Mouse (Mus musculus): ENCODE data around the gene Naga. TPM values are rescaled to one million over a fixed set of nuclear protein-coding genes. Genes with fewer than 3 reads are reported as not detected.
A peak's percentile ranks its signal among the peaks of the same experiment; 100 is the strongest.

Naga gene
- 24.7 and 28.0 TPM in 2 replicates for polyA plus RNA-seq (2014; fragmentation: Nextera tagmentation; extraction: Ambion mirVana)

DNA sequence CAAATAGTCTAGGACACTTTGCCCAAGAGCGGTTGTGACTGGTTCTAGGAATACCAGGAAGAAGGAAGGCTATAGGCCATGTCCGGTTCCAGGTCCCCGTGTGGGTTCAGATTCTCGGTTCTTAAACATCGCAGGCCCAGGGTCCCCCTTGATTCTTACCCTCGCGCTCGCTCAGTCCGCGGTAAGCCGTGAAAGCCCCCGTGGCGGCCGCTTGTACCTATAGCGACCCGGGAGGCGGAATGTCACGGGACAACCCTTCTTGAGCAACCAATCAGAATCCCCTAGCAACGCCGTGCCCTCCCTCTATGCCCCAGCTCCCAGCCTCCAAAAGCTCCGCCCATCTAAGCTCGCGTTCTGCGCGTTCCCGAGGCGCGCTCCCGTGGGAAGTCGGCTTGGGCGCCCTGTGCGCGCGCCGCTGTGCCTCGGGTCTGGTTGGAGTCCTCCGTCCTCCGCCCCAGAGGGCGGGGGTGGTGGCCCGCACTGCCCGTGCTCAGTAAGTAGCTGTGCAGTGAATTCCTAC, at the start of gene Naga, which contains the start of the genes Pheta2 and Smdt1:
Gene Naga (minus strand): TSS at position 333 of the 520 bp plus-strand sequence.
Gene Pheta2 (plus strand): TSS at position 350 of the 520 bp plus-strand sequence.
Gene Smdt1 (plus strand): TSS at position 367 of the 520 bp plus-strand sequence.
- 0% methylated on average over 41 of the region's 41 CpGs for WGBS
- H3K27ac ChIP-seq (ENCODE audit: low read depth, low read length): no peak within 1 kb of the TSS
- H3K4me1 ChIP-seq (ENCODE audit: control insufficient read depth, insufficient read depth, low read length): peaks cover 11% of the 10 kb centered on the region
- H3K4me2 ChIP-seq (ENCODE audit: low read depth): peak within 1 kb of the TSS; percentile 67
- ATAC-seq (ENCODE audit: insufficient read depth, low FRiP score, low TSS enrichment) (peak; percentile 89), DNase-seq (ENCODE audit: low spot score) (peak; percentile 98)
- no peaks in the 10 kb centered on the region for H3K9me3 ChIP-seq (ENCODE audit: control insufficient read depth, low read length)
- peaks cover 2% of the 10 kb centered on the region; the same call in 1 of the 2 replicates for H3K36me3 ChIP-seq (ENCODE audit: control insufficient read depth, insufficient read depth, low read length)
- peak within 1 kb of the TSS; percentile 64 for H3K9ac ChIP-seq (ENCODE audit: low read length)
- H3K27me3 ChIP-seq (ENCODE audit: control insufficient read depth, insufficient read depth, low read length): peaks cover 11% of the 10 kb centered on the region
- H3K4me3 ChIP-seq (ENCODE audit: low read depth, low read length): peak within 1 kb of the TSS; percentile 40

DNA sequence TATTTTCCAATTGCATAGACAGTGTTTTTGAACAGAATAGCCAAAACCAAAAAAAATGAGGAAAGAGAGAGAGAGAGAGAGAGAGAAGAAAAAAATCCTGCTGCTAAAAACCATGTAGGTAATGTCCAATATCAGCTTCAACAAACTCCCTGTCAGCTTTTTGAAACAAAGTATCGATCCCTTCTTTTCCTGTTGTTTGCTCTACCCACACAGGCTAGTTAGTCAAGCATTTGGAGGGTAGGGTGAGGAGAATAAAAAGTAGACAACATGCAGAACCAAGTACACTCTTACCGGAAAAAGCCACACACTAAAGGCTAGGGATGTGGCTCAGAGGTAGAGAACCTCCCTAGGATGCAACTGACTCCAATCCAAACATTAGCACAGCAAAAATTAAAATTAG, 47.0 kb upstream of the Naga start:
- H3K27ac ChIP-seq (ENCODE audit: low read depth, low read length): no peak overlapping the region
- no peak for ATAC-seq (ENCODE audit: insufficient read depth, low FRiP score, low TSS enrichment)
- H3K4me1 ChIP-seq (ENCODE audit: control insufficient read depth, insufficient read depth, low read length): no peaks in the 10 kb centered on the region
- H3K36me3 ChIP-seq (ENCODE audit: control insufficient read depth, insufficient read depth, low read length): no peaks in the 10 kb centered on the region
- 94% methylated on average over 2 of the region's 2 CpGs for WGBS
- no peaks in the 10 kb centered on the region for H3K27me3 ChIP-seq (ENCODE audit: control insufficient read depth, insufficient read depth, low read length)
- H3K9ac ChIP-seq (ENCODE audit: low read length): no peak overlapping the region
- no peak for DNase-seq (ENCODE audit: low spot score)
- H3K4me2 ChIP-seq (ENCODE audit: low read depth): no peak overlapping the region
- H3K9me3 ChIP-seq (ENCODE audit: control insufficient read depth, low read length): no peaks in the 10 kb centered on the region
- H3K4me3 ChIP-seq (ENCODE audit: low read depth, low read length): no peak overlapping the region

DNA sequence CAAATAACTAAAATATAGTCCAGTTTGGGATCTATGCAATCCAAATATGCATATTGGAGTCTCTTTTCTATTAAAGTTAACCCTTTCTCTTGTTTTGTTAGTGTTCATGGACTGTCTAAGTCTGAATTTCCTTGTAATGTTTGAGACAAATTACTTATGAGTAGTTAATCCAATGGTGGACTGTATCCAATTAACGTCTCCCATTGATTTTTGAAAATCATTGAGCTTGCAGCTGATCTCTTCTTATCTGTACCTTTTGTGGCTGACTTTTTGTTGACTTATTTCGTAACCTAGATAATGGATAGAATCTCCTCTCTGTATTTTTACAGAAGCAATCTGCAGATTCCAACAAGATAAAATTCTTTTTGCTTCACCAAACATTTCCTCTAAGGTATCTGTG, 43.7 kb upstream of the Naga start:
- Histone ChIP-seq H3K4me1 (ENCODE audit: control insufficient read depth, insufficient read depth, low read length) (0 out of 2 replicates have a peak, but pooled peaks cover 5% of the 10 kb centered on the region), H3K9ac (ENCODE audit: low read length) (no peak overlapping the region), H3K9me3 (ENCODE audit: control insufficient read depth, low read length) (no peaks in the 10 kb centered on the region), H3K36me3 (ENCODE audit: control insufficient read depth, insufficient read depth, low read length) (no peaks in the 10 kb centered on the region), H3K27ac (ENCODE audit: low read depth, low read length) (no peak overlapping the region), H3K4me2 (ENCODE audit: low read depth) (no peak overlapping the region), H3K27me3 (ENCODE audit: control insufficient read depth, insufficient read depth, low read length) (no peaks in the 10 kb centered on the region), H3K4me3 (ENCODE audit: low read depth, low read length) (no peak overlapping the region)
- WGBS: 90% methylated on average over 2 of the region's 2 CpGs
- DNase-seq (ENCODE audit: low spot score): no peak
- no peak for ATAC-seq (ENCODE audit: insufficient read depth, low FRiP score, low TSS enrichment)

DNA sequence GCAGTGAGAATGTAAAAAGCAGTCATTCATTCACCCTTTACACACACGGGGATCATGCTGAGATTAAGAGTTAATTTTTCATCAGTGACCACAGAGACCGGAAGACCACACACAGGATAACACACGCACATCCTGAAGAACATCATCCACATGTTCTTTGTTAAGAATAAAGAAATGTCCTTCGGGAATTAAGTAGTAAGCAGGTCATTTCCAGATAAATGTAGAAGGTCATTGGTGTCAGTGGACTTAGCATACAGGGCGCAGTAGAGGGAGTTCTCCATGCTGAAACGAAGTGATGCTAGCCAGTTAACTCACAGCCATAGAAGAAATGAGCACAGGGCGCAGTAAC, 42.0 kb upstream of the Naga start:
- H3K36me3 ChIP-seq (ENCODE audit: control insufficient read depth, insufficient read depth, low read length): no peaks in the 10 kb centered on the region
- H3K27me3 ChIP-seq (ENCODE audit: control insufficient read depth, insufficient read depth, low read length): no peaks in the 10 kb centered on the region
- ATAC-seq (ENCODE audit: insufficient read depth, low FRiP score, low TSS enrichment) (no peak), DNase-seq (ENCODE audit: low spot score) (no peak)
- peak overlapping the region; percentile 11; the same call in 1 of the 2 replicates for H3K4me3 ChIP-seq (ENCODE audit: low read depth, low read length)
- WGBS: 40% methylated on average over 7 of the region's 7 CpGs
- H3K9ac ChIP-seq (ENCODE audit: low read length): no peak overlapping the region
- 0 out of 2 replicates have a peak, but pooled peaks cover 5% of the 10 kb centered on the region for H3K4me1 ChIP-seq (ENCODE audit: control insufficient read depth, insufficient read depth, low read length)
- peak overlapping the region; percentile 33 for H3K4me2 ChIP-seq (ENCODE audit: low read depth)
- no peaks in the 10 kb centered on the region for H3K9me3 ChIP-seq (ENCODE audit: control insufficient read depth, low read length)
- H3K27ac ChIP-seq (ENCODE audit: low read depth, low read length): no peak overlapping the region

DNA sequence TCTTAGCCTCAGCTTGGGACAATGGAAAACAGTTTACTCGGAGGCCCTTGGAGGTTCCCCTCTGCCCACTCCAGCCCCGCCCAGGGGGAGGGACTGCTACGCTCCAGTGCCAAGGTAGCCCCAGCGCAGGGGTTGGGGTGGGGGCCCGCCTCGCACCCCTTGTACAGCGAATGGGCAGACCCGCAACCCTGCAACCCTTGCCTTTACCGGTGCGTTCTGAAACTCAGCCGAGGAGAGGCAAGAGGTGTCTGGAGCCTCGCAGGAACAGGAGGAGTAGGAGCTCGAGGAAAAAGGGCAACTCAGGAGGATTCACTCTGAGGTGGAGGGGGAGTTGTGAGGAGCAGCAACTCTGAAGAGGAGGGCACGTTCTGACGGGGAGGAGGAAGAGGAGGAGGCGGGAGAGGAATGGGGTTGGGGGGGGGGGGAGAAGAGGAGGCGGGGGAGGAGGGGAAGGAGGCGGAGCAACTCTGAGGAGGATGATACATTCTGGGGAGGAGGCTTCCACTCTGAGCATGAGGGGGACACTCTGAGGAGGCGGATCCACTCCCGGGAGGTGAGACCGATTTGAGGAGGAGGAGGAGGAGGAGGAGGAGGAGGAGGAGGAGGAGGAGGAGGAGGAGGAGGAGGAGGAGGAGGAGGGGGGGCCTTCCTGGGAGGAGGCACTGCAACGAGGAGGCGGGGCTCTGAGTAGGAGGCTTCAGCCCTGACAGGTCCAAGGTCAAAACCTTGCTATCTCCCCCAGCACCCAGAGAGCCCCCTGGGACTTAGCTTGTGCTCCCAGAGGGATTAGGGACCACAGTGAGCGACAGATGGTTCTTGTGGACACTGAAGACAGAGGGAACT, 41.4 kb upstream of the Naga start, which contains the start of gene Cyp2d22:
Gene Cyp2d22 (minus strand): TSS at position 390 of the 843 bp plus-strand sequence.
- H3K4me1 ChIP-seq (ENCODE audit: control insufficient read depth, insufficient read depth, low read length): 0 out of 2 replicates have a peak, but pooled peaks cover 5% of the 10 kb centered on the region
- no peak within 1 kb of the TSS for H3K27ac ChIP-seq (ENCODE audit: low read depth, low read length)
- ATAC-seq (ENCODE audit: insufficient read depth, low FRiP score, low TSS enrichment): peak; percentile 58; the same call in 1 of the 2 replicates
- peak within 1 kb of the TSS; percentile 53 for H3K9ac ChIP-seq (ENCODE audit: low read length)
- H3K9me3 ChIP-seq (ENCODE audit: control insufficient read depth, low read length): no peaks in the 10 kb centered on the region
- peak; percentile 57 for DNase-seq (ENCODE audit: low spot score)
- H3K36me3 ChIP-seq (ENCODE audit: control insufficient read depth, insufficient read depth, low read length): no peaks in the 10 kb centered on the region
- whole genome bisulfite sequencing: 5% methylated on average over 16 of the region's 24 CpGs
- peak within 1 kb of the TSS; percentile 45 for H3K4me2 ChIP-seq (ENCODE audit: low read depth)
- H3K4me3 ChIP-seq (ENCODE audit: low read depth, low read length): peak within 1 kb of the TSS; percentile 33
- no peaks in the 10 kb centered on the region for H3K27me3 ChIP-seq (ENCODE audit: control insufficient read depth, insufficient read depth, low read length)

DNA sequence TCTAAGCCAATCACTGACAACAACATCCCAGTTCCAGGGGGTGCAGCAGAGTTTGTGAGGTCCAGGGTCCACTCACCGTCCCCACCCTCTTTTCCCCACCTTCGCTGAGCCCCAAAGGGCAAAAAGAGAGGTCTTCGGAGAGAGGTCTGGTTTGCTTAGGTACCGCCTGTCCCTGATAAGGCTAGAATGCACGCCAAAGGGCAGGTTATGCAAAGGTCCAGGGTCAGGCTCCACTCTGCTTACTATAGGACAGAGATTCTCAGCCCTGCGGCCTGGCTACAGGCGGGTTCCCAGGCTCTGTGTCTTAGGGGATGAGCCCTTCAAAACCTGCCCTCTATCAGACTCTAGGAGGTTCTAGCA, 40.8 kb upstream of the Naga start:
- Histone ChIP-seq H3K4me2 (ENCODE audit: low read depth) (peak overlapping the region; percentile 45), H3K27ac (ENCODE audit: low read depth, low read length) (no peak overlapping the region), H3K9me3 (ENCODE audit: control insufficient read depth, low read length) (no peaks in the 10 kb centered on the region), H3K9ac (ENCODE audit: low read length) (peak overlapping the region; percentile 53), H3K4me3 (ENCODE audit: low read depth, low read length) (peak overlapping the region; percentile 33), H3K4me1 (ENCODE audit: control insufficient read depth, insufficient read depth, low read length) (0 out of 2 replicates have a peak, but pooled peaks cover 5% of the 10 kb centered on the region), H3K36me3 (ENCODE audit: control insufficient read depth, insufficient read depth, low read length) (no peaks in the 10 kb centered on the region), H3K27me3 (ENCODE audit: control insufficient read depth, insufficient read depth, low read length) (no peaks in the 10 kb centered on the region)
- ATAC-seq (ENCODE audit: insufficient read depth, low FRiP score, low TSS enrichment) (no peak), DNase-seq (ENCODE audit: low spot score) (no peak)
- 20% methylated on average over 7 of the region's 7 CpGs for WGBS

DNA sequence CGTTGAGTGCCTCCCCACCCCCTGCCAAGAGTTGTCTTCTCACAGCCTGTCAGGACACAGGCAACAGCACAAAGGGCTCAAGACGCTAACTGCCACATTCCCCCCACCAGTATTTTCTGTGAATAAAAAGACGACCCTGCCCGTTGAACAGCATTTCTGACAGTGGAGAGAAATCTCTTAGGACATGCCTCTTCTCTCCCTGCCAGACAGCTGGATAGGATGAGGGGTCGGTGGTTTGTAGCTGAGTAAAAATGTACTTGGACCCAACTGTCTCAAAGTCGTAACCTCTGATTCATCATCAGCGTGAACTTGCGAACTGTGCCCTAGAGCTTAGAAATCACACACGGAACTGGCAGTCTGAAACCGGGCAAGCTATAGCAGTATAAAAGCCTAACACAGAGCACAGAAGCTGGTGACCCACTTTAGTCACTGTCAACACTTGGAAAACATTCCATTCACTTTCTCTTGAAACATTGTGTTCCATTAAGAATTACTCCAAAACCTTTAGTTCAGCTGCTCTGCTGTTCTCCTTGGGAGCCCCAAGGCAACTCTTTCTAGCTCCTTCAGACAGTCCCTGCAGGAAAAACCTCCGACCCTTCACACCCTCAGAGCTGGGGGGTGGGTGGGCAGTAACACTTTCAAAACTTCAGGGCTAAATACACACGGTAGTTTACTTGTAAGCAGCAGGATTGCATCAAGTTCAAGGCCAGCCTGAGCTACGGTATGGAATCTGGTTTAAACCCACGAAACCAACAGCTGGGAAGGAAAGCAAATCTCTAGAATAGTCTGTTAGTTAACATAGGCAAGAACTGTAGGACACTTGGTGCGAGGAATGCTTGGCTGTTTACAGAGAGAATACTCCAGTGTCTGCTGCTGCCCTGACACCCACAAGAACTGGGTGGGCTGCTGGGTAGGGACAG, 39.8 kb upstream of the Naga start:
- no peak overlapping the region for H3K9ac ChIP-seq (ENCODE audit: low read length)
- DNase-seq (ENCODE audit: low spot score): no peak
- H3K4me2 ChIP-seq (ENCODE audit: low read depth): no peak overlapping the region
- 51% methylated on average over 15 of the region's 15 CpGs for WGBS
- H3K4me1 ChIP-seq (ENCODE audit: control insufficient read depth, insufficient read depth, low read length): 0 out of 2 replicates have a peak, but pooled peaks cover 5% of the 10 kb centered on the region
- no peak overlapping the region for H3K4me3 ChIP-seq (ENCODE audit: low read depth, low read length)
- H3K9me3 ChIP-seq (ENCODE audit: control insufficient read depth, low read length): no peaks in the 10 kb centered on the region
- no peak for ATAC-seq (ENCODE audit: insufficient read depth, low FRiP score, low TSS enrichment)
- no peaks in the 10 kb centered on the region for H3K27me3 ChIP-seq (ENCODE audit: control insufficient read depth, insufficient read depth, low read length)
- no peak overlapping the region for H3K27ac ChIP-seq (ENCODE audit: low read depth, low read length)
- H3K36me3 ChIP-seq (ENCODE audit: control insufficient read depth, insufficient read depth, low read length): no peaks in the 10 kb centered on the region

DNA sequence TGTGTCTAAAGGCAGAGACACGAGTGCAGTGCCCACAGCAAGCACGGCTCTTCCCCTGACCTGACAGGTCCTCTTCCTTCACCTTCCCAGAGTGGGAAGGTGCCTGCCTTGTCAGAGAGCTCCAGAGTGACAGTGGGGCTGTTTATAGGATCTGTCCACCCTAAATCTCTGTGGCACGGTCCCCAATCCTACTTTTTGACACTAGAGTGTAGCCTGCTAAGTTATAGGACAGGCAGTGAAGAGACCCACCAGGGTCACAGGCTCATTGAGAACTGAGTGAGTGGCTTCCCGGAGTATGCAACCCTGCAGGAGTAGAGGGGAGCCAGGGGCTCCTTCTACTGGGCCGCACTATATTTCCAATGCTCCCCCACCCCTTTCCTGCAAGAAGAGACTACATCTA, 39.0 kb upstream of the Naga start:
- no peak for ATAC-seq (ENCODE audit: insufficient read depth, low FRiP score, low TSS enrichment)
- Histone ChIP-seq H3K9me3 (ENCODE audit: control insufficient read depth, low read length) (no peaks in the 10 kb centered on the region), H3K27me3 (ENCODE audit: control insufficient read depth, insufficient read depth, low read length) (no peaks in the 10 kb centered on the region), H3K4me3 (ENCODE audit: low read depth, low read length) (no peak overlapping the region), H3K9ac (ENCODE audit: low read length) (no peak overlapping the region), H3K36me3 (ENCODE audit: control insufficient read depth, insufficient read depth, low read length) (no peaks in the 10 kb centered on the region), H3K27ac (ENCODE audit: low read depth, low read length) (no peak overlapping the region), H3K4me2 (ENCODE audit: low read depth) (no peak overlapping the region), H3K4me1 (ENCODE audit: control insufficient read depth, insufficient read depth, low read length) (0 out of 2 replicates have a peak, but pooled peaks cover 5% of the 10 kb centered on the region)
- WGBS: 81% methylated on average over 5 of the region's 5 CpGs
- DNase-seq (ENCODE audit: low spot score): no peak
